Mouse (Mus musculus): ENCODE results near the gene Lsp1.

GRCm38 (mm10) chr7:142531973-142532521 lies 71.4 kb downstream of the Lsp1 start:
- no peak for TF ChIP-seq POLR2A (IDR thresholded peaks at IDR 0.05; ENCODE audit: extremely low read depth, insufficient read depth, low read length)
- TF ChIP-seq CTCF (IDR thresholded peaks at IDR 0.05; ENCODE audit: low read depth, low read length) = no peak
